ENCODE assay signal across 12 mouse cellular contexts in genomic region chr2:157552158-157552886, GRCm38 (mm10). TPM values are rescaled to one million over a fixed set of nuclear protein-coding genes. Genes with fewer than 3 reads are reported as not detected.
A peak's percentile ranks its signal among the peaks of the same experiment; 100 is the strongest.
DNase-seq lines count a peak whose midpoint lies in the region; ATAC-seq lines count a peak whose summit lies in the region.
"Had no signal": no experiment of that assay in that cellular context is flagged by ENCODE, and none has a peak within 500 bp of the region (broad histone marks: within the 10 kb centered on the region; RNA-seq: fewer than 3 reads in every experiment).

No protein-coding gene starts in this region.

- peak overlapping the region; percentile 23; the same call in 1 of the 2 replicates for H3K27ac ChIP-seq in limb, embryonic 13.5 days

- DNase-seq in heart, adult 11 months = peak; percentile 94
- DNase-seq in heart, adult 8-10 months (ENCODE audit: low spot score) = no peak
- DNase-seq in urinary bladder, postnatal 14 days (ENCODE audit: low spot score) = peak; percentile 55
- DNase-seq in urinary bladder, postnatal 25 days (ENCODE audit: low spot score) = no peak
- no peak for DNase-seq in layer of hippocampus, postnatal 10 days (ENCODE audit: low spot score in 2 of 2)
- no peak for DNase-seq in MN1 (ENCODE audit: low spot score)
- DNase-seq: adrenal gland, adult 8-10 months; cerebellum, adult 9-11 months; heart, postnatal 36 days had no signal

- no peak overlapping the region for H3K4me2 ChIP-seq in limb, embryonic 13.5 days (replicated peaks)

- ATAC-seq in limb, embryonic 13.5 days (ENCODE audit: low FRiP score, low read depth) = no peak
- no peak for ATAC-seq in erythroid progenitor cell, adult 5-6 weeks (replicated peaks; ENCODE audit: low FRiP score, poor library complexity, severe bottlenecking)

- H3K9ac ChIP-seq in limb, embryonic 13.5 days = no peak overlapping the region

- no peaks in the 10 kb centered on the region for H3K27me3 ChIP-seq in limb, embryonic 13.5 days

- 67% methylated on average over 10 of the region's 10 CpGs for WGBS in limb, embryonic 13.5 days

- H3K9me3 ChIP-seq in limb, embryonic 13.5 days = peaks cover 6% of the 10 kb centered on the region

- H3K4me3 ChIP-seq in limb, embryonic 13.5 days = no peak overlapping the region

- peaks cover 65% of the 10 kb centered on the region for H3K4me1 ChIP-seq in limb, embryonic 13.5 days

- H3K36me3 ChIP-seq in limb, embryonic 13.5 days = peaks cover 26% of the 10 kb centered on the region

RNA-seq across cellular contexts. Expression of gene Nnat, which starts 7.6 kb away (rescaled TPM):
- total RNA-seq in heart, adult 8-10 months (2022) = 1 to 10 TPM in 3 of 4 experiments, under 1 TPM in 1; 0.37 to 4.2 (median 1.5) TPM
- polyA plus RNA-seq in limb, embryonic 13.5 days (2015; fragmentation: Nextera tagmentation; extraction: Ambion mirVana) = 993 and 1,087 TPM in 2 replicates
- 1,000 to 10,000 TPM; 1,193 to 1,435 TPM for total RNA-seq in layer of hippocampus, postnatal 10 days (2021)
- total RNA-seq in erythroid progenitor cell, adult 5-6 weeks (2015; ENCODE audit: low replicate concordance) = not detected in 2 replicates
- total RNA-seq in erythroid progenitor cell, adult 5-6 weeks (2017; ENCODE audit: low replicate concordance) = not detected in 2 replicates
- total RNA-seq: megakaryocyte, adult 5-6 weeks had no signal

RNA-seq across cellular contexts. Expression of gene Blcap, which starts 18.8 kb away (rescaled TPM):
- 10 to 100 TPM; 48.1 to 54.0 (median 50.2) TPM for total RNA-seq in heart, adult 8-10 months (2022)
- polyA plus RNA-seq in limb, embryonic 13.5 days (2015; fragmentation: Nextera tagmentation; extraction: Ambion mirVana) = 71.0 and 71.6 TPM in 2 replicates
- total RNA-seq in layer of hippocampus, postnatal 10 days (2021) = 100 to 1,000 TPM; 140 to 151 TPM
- 1.7 and 4.0 TPM in 2 replicates for total RNA-seq in erythroid progenitor cell, adult 5-6 weeks (2015; ENCODE audit: low replicate concordance)
- 1.8 and 3.2 TPM in 2 replicates for total RNA-seq in erythroid progenitor cell, adult 5-6 weeks (2017; ENCODE audit: low replicate concordance)

Comparison
In these comparisons a context has a peak if more than half of its experiments do, and no peak if none do; other contexts are left out.
1. DNase-seq: peak in heart, adult 11 months (single experiment) and urinary bladder, postnatal 14 days (single experiment); none in heart, adult 8-10 months (single experiment), urinary bladder, postnatal 25 days (single experiment), layer of hippocampus, postnatal 10 days (0 of 2) and MN1 (single experiment).
2. RNA of gene Nnat, which starts 7.6 kb away (total RNA-seq): 1,193 to 1,435 TPM in layer of hippocampus, postnatal 10 days; 0.37 to 4.2 TPM in heart, adult 8-10 months and not detected in erythroid progenitor cell, adult 5-6 weeks; every median in the first group is over 100 times any median in the second.
3. RNA of gene Blcap, which starts 18.8 kb away (total RNA-seq): 140 to 151 TPM in layer of hippocampus, postnatal 10 days and 48.1 to 54.0 TPM in heart, adult 8-10 months; 1.7 to 4.0 TPM in erythroid progenitor cell, adult 5-6 weeks; every median in the first group is over 4 times any median in the second.